Mouse (Mus musculus): Measurements from ENCODE around the gene Asprv1.

DNA sequence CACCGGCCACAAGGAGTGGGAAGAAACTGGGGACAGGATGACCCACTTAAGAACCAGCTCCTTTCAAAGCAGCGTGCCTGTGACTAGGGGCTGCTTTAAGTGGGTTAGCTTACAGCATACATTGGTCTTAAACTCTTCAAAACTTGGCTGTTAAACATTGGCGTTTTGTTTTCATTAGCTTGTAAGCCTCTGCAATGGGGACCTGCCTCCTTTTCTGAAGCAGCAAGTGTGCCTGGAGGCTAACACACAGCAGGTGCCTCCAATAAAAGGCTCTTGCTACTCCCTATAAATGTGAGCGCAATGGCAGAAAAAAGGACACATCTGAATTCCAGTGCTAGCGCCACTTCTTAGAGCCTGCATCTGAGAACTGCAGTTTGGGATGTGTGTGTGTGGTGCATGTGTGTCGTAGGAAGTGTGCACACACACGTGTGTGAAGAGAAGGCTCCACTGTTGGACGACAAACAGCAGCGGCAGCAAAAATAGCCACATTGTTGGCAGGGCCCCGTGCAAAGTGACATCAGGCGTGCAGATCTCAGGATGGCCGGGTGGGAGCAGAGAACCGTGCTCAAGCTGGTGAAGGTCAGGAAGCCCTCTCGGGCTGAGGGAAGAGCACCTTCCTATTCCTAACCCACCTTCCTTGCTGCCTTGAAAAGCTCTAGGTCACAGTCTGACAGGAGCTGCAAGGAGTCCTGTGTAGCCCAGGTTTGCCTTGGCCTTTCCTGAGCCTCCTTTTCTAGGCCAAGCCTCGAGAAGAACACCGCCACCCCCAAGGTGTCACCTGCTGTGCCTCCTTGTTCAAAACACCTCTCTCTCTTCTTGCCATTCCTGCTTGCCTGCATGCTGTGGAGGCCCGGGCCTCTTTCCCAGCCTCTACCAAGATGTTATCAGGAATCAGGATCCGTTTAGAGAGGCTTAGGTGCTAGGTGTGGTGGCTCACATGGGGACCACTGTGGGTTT lies 3.6 kb upstream of the Asprv1 start:
- TF ChIP-seq EP300 (IDR thresholded peaks at IDR 0.05) (no peak), CTCF (IDR thresholded peaks at IDR 0.05) (no peak)

Measured in lung, postnatal 0 days (tissue).